Mouse (Mus musculus): ENCODE data around the gene Fam72a.

GRCm38 (mm10) chr1:131511661-131512500 is 15.8 kb upstream of the Fam72a start:
- no peak for TF ChIP-seq CTCF (IDR thresholded peaks at IDR 0.05; ENCODE audit: extremely low read depth, insufficient read depth, insufficient read length, insufficient replicate concordance)
- TF ChIP-seq POLR2A (IDR thresholded peaks at IDR 0.05; ENCODE audit: low read depth, low read length), result no peak
